Mouse (Mus musculus) Muller cell, postnatal 12 days (primary cell): ENCODE data around the gene Bcas3.

Experiments
- DNase-seq: peaks from one replicate; pipeline ENCODE4 v3.0.0-alpha.2; 2015; ENCODE audit errors: inconsistent ontology term

The Bcas3 gene

DNA sequence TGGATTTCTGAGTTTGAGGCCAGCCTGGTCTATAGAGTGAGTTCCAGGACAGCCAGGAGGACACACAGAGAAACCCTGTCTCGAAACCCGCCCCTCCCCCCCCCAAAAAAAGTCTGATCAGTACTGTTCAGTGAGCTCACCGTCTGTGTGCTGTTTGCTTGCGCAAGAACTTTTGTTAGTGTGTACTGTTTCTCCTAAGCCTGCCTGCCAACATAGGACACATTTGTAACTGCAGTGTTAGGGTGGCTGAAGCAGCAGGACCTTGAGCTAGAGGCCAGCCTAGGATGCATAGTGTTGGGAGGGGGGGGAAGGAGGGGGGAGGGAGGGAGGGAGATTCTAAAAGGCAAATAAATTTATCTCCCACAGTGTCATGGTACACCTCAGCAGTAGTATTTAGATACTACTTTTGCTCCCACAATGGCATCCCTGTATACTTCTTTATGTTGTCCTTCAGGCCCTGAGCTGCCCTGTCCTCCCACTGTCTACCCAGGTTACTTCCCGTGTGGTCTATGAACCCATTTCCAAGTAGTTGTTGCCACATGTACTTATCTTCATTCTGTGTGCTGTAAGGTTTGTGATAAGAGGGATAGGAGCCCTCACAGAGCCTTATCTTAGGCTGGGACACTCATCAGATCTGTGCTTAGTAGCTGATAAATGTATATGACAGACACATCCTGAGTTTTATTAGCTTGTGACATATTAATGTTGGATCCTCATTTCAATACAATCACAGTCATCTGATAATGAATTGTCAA, 176.7 kb downstream of the Bcas3 start:
- DNase-seq, result no peak

DNA sequence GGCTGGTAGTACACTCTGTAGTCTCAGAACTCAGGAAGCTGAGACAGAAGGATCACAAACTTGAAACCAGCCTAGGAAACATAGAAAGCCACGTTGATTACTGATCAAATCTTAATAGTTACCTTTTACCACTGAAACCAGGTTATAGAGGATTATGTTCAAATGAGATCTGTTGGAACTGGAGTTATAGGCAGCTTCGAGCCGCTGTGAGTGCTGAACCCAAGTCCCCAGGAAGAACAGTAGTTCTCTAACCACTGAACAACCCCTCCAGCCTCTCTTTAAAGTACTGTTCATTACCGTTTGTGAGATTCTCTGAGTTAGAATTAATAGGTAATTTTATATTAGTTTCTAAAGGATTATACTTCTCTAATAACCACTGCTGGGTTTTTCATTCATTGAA, 188.0 kb downstream of the Bcas3 start:
- no peak for DNase-seq

DNA sequence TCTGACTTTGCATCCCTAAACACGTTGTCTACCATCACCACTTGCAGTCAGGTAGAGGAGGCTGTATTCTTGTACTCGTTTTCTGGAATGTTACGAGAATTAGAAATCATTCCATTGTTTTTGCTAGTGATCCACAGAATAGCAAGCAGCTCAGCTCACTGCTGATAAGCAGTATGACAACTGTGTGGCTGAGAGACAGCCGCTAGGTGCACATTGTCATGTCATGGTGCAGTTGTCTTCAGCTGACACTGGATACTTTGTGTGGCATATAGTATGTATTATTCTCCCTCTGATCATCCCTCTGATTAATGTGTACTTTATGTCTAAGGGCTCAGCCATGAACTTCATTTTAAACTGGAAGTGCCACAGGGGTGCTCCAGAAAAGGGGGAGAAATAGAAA, 190.3 kb downstream of the Bcas3 start:
- no peak for DNase-seq

DNA sequence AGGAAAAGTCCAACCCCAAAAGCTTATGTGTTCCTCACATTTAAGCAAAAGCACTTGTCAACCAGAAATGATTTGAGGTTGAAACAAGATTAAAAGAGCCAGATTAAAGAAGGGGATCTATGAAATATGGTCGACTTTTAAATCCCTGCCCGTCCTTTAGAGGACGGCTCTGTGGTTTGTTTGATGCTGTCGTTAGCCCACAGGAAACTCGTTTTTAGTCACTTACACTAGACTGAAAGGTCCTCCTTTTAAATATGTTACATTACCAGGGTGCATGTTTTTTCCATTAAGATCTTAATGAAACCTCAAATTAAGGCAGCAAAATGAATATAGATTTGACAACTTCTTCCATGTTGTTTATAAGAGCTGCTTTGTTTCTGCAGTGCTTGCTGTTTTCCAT, 192.6 kb downstream of the Bcas3 start:
- DNase-seq, result no peak

DNA sequence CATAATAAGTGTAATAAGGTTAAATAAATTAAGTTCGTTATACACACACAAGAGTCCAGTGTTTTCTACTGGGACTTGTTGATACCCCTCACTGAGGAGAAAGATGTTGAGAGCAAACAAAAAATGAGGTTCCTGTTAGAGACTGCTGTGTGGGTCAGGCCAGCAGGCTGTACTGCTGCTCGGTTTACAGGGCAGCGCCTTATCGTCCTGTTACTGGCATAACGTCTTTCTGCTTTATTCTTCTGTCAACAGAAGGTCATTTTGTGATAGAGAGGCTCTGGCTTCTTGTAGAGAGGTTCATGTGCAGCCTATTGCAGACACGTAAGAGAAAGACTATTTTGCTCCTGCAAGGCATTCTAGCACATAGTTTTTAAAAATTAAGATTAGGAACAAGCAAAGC, 195.0 kb downstream of the Bcas3 start:
- DNase-seq, result no peak

DNA sequence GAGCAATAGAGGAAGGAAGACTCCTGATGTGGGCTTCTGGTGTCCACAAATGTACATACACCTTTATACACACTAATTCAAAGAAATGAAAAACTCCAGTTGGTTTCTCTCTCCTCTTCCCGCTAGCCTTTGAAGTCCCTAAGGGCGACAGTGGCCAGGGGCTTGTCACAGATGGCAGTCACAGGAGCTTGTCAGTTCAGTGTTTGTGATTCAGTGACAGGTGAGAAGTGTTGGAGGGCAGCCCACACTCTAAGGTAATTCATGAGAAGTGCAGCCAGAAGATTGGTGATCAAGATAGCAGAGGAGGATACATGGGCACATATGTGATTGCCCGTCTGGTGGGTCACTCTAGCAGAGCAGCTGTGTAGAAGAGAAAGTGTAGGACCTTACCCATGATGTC, 196.7 kb downstream of the Bcas3 start:
- DNase-seq, result no peak

DNA sequence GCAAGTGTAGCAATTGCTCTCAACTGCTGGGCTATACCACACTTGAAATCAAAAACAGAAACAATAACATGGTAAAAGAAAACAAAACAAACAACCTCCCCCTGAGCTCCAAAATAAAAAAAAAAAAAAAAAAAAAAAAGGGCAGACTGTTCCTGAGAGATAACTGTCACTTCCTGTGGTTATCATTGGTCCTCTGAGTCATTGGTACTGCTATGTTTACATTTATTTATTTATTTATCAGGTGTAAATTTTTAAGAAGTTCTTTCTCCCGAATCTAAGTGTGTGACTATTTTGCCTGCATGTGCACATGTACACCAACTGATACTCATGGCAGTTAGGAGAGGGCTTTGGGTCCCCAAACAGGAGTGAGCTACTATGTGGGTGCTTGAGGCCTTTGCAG, 202.1 kb downstream of the Bcas3 start:
- no peak for DNase-seq

DNA sequence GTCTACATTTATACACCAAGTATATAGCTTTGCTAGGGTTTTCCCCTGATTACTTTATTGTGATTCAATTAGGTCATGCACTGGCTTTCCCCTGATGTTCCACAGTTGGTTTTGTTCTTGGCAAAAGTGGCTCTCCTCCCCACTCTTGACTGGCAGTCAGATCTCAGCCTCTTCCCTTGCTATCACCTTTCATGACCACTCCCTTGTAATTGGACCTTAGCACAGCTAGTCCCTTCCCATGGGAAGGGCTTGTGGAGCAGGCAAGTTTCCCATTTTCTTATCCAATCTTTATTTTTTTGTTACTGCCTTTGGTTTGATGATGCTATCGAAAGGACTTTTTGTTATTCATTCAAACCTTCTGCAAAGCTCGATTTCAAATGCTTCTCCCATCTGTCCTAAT, 202.8 kb downstream of the Bcas3 start:
- no peak for DNase-seq

DNA sequence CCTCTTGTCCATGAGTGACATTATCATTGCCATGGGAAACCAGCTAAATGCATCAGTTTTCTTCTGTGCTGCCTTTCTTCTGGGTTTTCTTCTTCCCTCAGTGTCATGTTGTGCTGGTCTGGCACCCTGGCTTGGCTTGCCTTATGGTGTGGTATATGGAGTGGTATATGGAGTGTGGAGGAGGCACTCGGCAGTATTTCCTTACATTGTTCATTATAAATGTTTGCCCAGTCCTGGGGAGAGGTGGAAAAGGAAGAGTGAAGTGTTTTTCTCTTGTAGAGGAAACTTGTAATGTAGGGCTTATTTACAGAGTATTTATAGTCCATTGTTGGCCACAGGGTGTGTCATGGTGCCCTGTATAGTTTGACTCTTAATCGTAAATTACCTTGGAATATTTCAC, 212.1 kb downstream of the Bcas3 start:
- no peak for DNase-seq

DNA sequence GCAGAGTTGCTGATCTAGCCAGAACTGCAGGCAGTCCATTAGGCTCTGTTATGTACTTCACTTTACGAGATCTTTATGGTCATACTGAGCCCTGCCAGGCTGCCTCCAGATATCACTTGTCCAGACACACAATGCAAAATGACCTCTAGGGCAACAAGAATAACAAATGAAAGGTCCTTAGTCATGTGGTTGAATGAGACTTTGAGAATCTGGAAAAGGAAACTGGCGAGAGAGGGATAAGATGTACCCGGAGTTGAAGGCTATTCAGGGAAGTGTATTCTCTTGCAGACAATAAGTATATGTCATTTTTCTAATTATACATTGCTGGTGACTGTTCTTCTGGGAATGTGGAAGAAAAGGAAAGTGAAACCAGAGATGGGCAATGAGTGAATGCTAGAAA, 218.1 kb downstream of the Bcas3 start:
- DNase-seq, result peak; percentile 73

DNA sequence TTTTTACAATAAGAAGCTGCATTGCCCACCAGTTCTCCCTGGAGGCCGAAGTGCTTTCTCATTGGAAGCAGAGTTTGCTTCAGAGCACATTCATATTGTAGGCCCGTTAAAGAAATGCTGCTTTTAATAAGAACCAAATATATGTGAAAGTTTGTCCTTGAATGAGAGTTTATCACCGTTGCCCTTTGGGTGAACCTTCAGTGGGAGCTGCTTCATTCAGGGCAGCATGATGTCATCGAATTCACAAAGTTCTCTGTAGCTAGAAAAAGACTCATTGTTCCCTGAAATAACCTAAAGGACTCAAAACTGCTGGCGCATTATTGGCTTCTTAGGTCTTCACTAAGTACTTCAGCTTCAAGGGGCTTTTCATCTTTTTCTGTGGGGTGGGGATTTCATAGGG, 219.0 kb downstream of the Bcas3 start:
- DNase-seq, result peak; percentile 76

DNA sequence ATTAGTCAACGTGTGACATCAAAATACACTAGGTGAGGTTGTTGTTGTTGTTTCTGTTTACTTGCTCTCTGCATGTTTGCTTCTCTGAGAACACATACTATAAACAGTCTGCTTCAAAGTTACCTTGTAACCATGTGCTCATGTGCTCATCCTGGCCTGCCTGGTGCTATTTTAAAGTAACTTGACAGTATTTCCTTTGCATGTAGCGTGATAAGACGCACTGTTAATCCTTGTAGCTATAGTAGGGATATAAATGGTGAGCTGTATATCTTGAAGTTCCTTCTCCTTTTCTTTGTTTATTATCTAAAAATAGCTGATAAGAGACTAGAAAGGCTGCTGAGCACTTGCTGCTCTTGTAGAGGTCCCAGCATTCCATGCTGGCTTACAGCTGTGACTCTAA, 219.6 kb downstream of the Bcas3 start:
- no peak for DNase-seq

DNA sequence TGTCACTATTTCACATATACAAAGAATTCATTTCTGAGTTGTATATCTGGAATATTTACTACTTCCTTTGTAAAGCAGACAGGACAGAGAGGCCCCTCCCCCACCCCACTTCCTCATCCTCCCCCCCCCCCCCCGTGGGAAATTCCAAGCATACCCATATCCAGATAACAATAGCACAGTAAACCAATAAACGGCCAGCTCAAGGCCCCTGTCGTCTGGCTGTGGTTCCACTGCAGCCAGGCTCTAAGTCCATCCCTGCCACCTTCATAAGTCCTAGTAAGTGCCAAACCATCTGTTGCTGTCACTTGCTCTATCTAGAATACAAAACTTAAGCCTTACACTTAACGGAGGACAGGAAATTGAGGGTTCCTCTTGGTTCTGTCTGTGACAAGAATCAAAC, 221.5 kb downstream of the Bcas3 start:
- peak; percentile 70 for DNase-seq

DNA sequence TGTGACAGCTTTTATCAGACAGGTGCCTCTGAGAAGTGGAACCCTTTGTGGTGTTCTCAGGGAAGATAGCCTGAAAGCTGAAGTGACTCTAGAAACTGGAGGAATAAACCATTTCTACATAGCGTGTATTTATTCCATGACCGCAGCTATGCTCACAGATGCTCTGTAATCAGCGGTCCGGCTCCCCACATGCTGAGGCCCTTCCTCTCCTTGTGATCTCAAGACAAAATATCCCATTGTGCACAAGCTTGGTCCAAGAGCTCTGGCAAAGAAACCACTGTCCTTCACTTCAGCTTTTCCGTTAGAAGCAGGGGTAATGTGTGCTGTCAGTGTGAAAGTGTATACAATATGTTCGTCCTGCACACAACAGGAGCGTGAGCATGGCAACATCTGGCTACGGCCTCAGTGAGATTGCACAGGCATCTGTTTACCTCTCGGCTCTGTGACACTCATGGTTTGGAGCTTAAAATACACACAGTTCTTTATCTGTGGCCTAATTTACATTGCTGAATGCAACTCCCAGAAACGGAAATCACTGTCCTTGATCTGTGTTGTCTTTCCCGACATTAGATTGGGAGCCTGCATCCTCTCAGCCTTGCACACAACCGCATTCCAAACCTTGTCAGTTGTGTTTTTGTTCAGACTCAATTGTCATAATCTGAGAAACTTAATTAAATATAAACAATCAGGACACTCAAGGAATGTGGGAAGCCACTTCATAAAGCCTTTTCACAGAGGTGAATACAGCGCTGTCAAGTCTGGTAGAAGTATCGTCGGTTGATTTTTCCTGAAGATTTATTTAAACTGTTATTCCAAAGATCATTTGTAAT, 225.1 kb downstream of the Bcas3 start:
- DNase-seq, result peak; percentile 74

DNA sequence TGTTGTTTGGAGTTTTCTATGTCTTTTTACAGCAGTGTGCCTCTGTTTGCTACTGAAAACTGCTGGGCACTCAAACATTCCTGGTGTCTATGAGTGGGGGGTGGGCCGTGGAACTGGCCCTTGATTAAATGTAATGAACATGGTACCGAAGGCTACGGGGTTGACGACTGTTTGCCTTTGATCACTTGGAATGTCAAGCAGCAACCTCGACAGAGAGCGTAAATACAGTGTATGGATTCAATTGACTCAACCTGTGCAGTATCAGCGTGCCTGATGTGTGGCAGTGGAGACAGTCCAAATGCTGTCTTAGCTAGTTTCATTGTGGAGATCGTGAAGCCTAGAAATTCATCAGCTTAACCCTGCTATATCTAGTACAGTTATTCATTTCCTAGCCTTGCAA, 231.1 kb downstream of the Bcas3 start:
- no peak for DNase-seq

DNA sequence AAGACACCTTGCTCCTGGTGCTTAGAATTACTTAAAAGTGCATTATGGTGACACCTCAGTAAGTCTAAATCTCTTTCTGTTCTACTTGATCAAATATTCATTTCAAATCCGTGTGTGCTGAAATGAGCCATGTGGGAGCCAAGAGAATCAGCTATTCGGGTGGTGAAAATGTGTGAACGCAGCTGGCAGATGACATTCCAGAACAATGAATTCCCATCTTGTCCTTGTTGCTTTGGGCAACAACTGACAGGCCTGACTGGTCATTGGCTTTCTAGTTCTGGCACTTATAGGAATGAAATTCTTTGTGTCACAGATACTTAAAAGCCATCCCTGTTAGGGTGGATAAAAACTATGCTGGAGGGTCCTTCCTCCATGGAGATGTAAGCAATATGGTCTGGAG, 240.7 kb downstream of the Bcas3 start:
- peak; percentile 67 for DNase-seq

DNA sequence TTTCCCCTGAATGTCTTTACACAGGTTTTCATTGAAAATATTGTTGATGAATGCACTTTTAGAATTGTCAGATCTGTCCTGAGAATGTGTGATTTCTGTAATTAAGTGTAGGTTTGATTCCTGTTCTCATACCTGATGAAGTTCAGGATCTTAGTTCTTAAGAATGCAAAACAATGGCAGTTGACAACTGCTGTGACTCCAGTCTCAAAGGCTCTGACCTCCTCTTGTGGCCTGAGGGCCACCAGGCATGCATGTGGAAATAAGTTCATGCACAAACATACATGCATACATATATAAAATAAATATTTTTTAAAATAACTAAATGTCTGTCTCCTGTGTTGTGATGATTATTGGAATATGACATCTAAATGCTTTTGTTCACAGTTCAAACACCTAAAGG, 246.3 kb downstream of the Bcas3 start:
- DNase-seq, result no peak

DNA sequence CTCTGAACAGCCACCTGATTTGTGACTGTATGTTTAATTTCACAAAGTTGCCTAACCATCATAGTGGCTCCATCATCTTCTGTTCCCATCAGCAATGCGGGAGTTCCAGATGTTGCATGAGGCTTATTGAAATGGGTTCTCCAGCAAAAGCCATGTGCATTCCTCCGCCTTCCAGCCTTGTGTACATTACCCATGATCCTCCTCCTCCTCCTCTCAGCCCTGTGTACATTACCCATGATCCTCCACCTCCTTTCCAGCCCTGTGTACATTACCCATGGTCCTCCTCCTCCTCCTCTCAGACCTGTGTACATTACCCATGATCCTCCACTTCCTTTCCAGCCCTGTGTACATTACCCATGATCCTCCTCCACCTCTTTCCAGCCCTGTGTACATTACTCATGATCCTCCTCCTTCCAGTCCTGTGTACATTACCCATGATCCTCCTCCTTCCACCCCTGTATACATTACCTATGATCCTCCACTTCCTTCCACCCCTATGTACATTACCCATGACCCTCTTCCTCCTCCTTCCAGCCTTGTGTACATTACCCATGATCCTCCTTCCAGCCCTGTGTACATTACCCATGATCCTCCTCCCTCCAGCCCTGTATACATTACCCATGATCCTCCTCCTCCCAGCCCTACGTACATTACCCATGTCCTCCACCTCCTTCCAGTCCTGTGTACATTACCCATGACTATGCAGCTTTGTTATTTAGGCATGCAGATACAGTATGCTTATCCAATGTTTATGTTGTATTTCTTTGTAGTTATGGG, 250.8 kb downstream of the Bcas3 start:
- no peak for DNase-seq

DNA sequence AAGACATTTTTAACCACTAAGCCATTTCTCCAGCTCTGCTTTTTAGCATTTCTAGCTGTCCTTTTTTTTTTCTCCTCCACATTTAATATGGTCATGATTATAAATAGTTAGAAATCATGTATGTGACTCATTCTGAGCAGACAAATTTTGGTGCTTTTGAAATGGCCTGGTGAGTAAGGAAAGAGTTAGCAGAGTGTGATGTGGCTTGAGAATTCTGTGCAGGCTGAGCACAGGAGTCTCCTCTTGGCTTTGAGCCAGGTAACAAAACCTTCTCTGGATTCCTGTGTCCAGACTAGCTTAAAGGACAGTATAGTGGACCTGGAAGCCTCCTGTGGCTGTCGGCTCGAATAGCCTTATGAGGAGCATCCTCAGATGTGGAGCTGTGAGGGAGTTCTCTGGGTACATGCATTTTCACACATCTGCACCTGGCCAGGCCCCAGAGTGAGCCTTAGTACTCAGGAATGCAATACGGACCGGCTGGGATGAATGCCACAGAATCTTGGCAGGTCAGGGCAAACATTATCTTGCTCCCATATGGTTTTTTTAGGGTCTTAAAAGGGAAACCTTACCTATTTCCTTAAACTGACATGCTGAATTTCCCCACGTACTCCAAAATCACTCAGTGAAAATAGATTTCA, 256.5 kb downstream of the Bcas3 start:
- DNase-seq, result peak; percentile 59

DNA sequence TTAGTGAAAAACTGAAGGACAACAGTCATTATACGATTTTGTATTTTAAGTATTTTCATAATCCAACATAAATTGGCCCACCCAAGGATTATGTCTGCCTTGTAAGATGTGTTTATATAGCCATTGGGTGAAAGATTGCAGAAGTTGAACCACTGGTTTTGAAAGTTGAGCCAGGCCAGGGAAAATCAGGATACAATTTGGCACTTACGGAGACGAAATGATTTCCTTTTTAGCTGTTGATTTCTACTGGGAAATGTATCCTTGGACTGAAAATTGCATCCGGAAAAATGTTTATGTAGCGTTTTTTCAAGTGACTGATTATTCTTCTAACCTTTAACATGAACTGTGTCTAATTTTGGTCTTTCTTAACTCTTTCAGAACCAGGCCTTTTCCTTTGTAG, 260.1 kb downstream of the Bcas3 start:
- no peak for DNase-seq

DNA sequence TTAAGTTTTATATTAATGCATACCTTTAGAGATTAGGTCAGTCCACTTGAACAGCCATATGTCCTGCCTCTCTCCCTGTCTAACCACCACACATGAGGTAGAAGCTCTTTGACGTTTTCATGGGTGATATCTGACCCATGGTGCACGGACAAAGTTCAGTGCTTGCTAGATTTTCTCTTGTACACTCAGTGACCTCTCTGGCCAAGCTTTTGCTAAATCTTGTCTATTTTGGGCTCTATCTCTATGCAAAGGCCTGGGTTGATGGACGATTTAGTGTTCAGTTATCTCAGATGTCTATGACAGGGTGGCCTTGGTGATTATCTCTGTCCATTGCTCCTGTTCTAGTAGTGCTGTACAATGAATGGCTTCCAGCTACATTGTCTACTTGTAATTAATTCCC, 260.6 kb downstream of the Bcas3 start:
- no peak for DNase-seq

DNA sequence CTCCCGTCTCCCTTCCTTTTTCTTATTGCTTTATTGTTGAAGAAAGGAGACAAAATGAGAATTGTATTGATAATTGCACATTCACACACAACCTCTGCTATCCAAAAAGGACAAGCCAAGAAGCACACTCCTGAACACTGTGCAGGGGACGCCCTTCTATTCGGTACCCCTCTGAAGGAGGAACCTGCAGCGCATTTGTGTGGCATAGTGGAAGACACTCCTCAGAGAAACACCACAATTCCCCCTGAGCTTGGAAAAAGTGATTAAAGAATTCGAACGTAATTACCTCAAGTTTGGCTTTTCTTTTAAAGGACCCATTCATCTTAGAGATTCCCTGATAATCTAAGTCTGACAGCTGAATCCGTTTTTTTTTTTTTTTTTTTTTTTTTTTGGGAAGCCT, 261.5 kb downstream of the Bcas3 start:
- no peak for DNase-seq
